35 mouse cellular contexts compared by ENCODE assay signal in the genomic region with DNA sequence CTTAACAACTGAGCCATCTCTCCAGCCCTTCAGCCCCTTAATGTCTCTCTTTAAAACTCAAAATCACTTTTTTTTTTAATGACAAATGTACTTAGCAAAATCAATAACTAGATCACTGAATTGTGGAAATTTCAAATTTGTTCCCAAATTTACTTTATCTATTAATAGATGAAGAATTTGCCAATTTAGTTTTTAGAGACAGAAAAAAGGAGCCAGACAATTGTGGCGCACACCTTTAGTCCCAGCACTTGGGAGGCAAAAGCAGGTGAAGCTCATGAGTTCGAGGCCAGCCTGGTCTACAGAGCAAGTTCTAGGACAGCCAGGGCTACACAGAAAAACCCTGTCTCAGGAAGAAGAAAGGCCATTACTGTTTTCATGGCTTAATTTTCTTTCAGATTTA.
"Had no signal": no experiment of that assay in that cellular context is flagged by ENCODE, and none has a peak within 500 bp of the region (broad histone marks: within the 10 kb centered on the region; RNA-seq: fewer than 3 reads in every experiment).

No protein-coding gene starts in this region.

- DNase-seq: heart, postnatal 10 days; heart, postnatal 14 days; heart, postnatal 36 days; heart, postnatal 4 days; kidney, adult 11 months; kidney, adult 18-20 months; kidney, adult 2 months; kidney, adult 8-10 months; kidney, adult 9 months; kidney, postnatal 10 days; kidney, postnatal 14 days; kidney, postnatal 25 days; kidney, postnatal 36 days; kidney, postnatal 4 days; layer of hippocampus, adult 9-11 months; layer of hippocampus, postnatal 36 days had no signal

- H3K4me1 ChIP-seq: heart, embryonic 12.5 days; heart, embryonic 15.5 days; hindbrain, embryonic 12.5 days; hindbrain, embryonic 13.5 days; hindbrain, embryonic 15.5 days; intestine, embryonic 15.5 days; kidney, embryonic 15.5 days had no signal

- H3K4me2 ChIP-seq: heart, embryonic 11.5 days; heart, embryonic 12.5 days; heart, embryonic 13.5 days; heart, embryonic 15.5 days; hindbrain, embryonic 12.5 days; hindbrain, embryonic 13.5 days; hindbrain, embryonic 14.5 days; hindbrain, embryonic 15.5 days; intestine, embryonic 15.5 days; kidney, embryonic 15.5 days had no signal

- H3K9ac ChIP-seq: heart, embryonic 12.5 days; heart, embryonic 13.5 days; heart, embryonic 15.5 days; hindbrain, embryonic 12.5 days; hindbrain, embryonic 13.5 days; hindbrain, embryonic 14.5 days; hindbrain, embryonic 15.5 days; intestine, embryonic 15.5 days; kidney, embryonic 15.5 days had no signal

- H3K4me3 ChIP-seq: heart, embryonic 10.5 days; heart, embryonic 12.5 days; heart, embryonic 13.5 days; heart, embryonic 15.5 days; hindbrain, embryonic 10.5 days; hindbrain, embryonic 12.5 days; hindbrain, embryonic 13.5 days; hindbrain, embryonic 15.5 days; intestine, embryonic 15.5 days; kidney, embryonic 15.5 days; layer of hippocampus, adult 2 months had no signal

- H3K27me3 ChIP-seq: heart, embryonic 12.5 days; heart, embryonic 13.5 days; heart, embryonic 15.5 days; hindbrain, embryonic 12.5 days; hindbrain, embryonic 13.5 days; hindbrain, embryonic 15.5 days; intestine, embryonic 15.5 days; kidney, embryonic 15.5 days had no signal

- H3K27ac ChIP-seq: heart, embryonic 10.5 days; heart, embryonic 15.5 days; hindbrain, embryonic 10.5 days; hindbrain, embryonic 12.5 days; hindbrain, embryonic 13.5 days; hindbrain, embryonic 14.5 days; hindbrain, embryonic 15.5 days; hindbrain, postnatal 0 days; intestine, embryonic 15.5 days; kidney, embryonic 15.5 days; kidney, postnatal 0 days; layer of hippocampus, adult 2 months had no signal

- H3K36me3 ChIP-seq: heart, embryonic 10.5 days; heart, embryonic 12.5 days; heart, embryonic 13.5 days; heart, embryonic 15.5 days; hindbrain, embryonic 10.5 days; hindbrain, embryonic 12.5 days; hindbrain, embryonic 13.5 days; hindbrain, embryonic 15.5 days; intestine, embryonic 15.5 days; kidney, embryonic 15.5 days had no signal

- H3K9me3 ChIP-seq: heart, embryonic 10.5 days; heart, embryonic 12.5 days; heart, embryonic 13.5 days; heart, embryonic 15.5 days; hindbrain, embryonic 10.5 days; hindbrain, embryonic 12.5 days; hindbrain, embryonic 13.5 days; hindbrain, embryonic 15.5 days; intestine, embryonic 15.5 days; kidney, embryonic 15.5 days had no signal

- ATAC-seq: hindbrain, embryonic 16.5 days; hindbrain, postnatal 0 days; inflammation-experienced regulatory T-cells, adult 6 months; intestine, embryonic 15.5 days; intestine, embryonic 16.5 days; intestine, postnatal 0 days had no signal
